Mouse (Mus musculus): ENCODE measurements around the gene Hgd. TPM values are rescaled to one million over a fixed set of nuclear protein-coding genes. Genes with fewer than 3 reads are reported as not detected.

Gene Hgd
- polyA plus RNA-seq, 1 experiment from 2014 or later = 51.7 TPM

DNA sequence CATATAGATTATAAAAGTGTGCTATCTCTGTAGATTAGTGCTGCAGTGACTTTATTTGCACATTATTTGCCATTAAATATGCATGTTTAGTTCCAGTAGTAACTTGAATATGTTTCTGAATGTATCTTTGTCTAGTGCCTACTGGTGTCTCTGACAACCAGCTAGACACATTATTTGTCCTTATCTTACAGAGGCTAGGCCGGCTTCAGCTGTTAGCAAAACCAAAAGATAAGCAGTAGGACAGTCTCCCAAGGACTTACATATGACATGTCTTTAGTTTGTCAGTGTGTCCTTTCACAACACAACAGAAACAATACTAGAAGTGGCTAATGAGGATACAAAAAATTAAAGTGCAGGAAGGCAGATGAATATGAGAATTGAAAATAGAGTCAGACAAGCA lies 14.8 kb upstream of the Hgd start:
- no peak overlapping the region for H3K9ac ChIP-seq (ENCODE audit: low read depth, low read length)
- H3K4me2 ChIP-seq (ENCODE audit: low read length) = no peak overlapping the region
- no peaks in the 10 kb centered on the region for H3K27me3 ChIP-seq (ENCODE audit: insufficient read depth, low read length)
- no peaks in the 10 kb centered on the region for H3K4me1 ChIP-seq (replicated peaks; ENCODE audit: insufficient read depth, low read length)
- no peaks in the 10 kb centered on the region for H3K9me3 ChIP-seq (replicated peaks; ENCODE audit: low read length)
- no peaks in the 10 kb centered on the region; the same call in 1 of the 2 replicates for H3K36me3 ChIP-seq (ENCODE audit: insufficient read depth, low read length)
- H3K27ac ChIP-seq = no peak overlapping the region
- H3K4me3 ChIP-seq (replicated peaks; ENCODE audit: low read depth, low read length) = no peak overlapping the region
- ATAC-seq (replicated peaks; ENCODE audit: low FRiP score, low read depth) = no peak
- WGBS = 95% methylated on average over 1 of the region's 1 CpGs
- no peak for TF ChIP-seq CTCF (IDR thresholded peaks at IDR 0.05; ENCODE audit: low read depth)
- DNase-seq (ENCODE audit: low spot score) = no peak

DNA sequence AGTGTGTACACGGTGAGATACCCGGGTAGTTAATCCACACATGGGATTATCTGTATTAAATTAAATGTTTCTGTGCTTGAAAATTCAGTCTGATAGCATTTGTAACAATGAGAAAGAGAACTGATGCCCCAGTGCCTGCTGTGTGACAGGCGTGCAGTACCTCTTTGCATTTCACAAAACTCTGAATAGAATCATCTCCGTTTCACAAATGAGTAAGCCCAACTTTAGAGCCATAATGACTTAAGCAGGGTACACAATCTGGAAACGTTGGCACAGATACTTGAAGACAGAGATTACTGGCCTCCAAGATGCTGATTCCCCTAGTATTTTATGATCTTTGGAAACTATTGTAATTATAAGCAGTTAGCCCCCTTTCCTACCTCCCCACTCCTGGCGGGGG lies 13.8 kb upstream of the Hgd start:
- no peaks in the 10 kb centered on the region; the same call in 1 of the 2 replicates for H3K36me3 ChIP-seq (ENCODE audit: insufficient read depth, low read length)
- H3K9ac ChIP-seq (ENCODE audit: low read depth, low read length) = no peak overlapping the region
- TF ChIP-seq CTCF (IDR thresholded peaks at IDR 0.05; ENCODE audit: low read depth) = no peak
- ATAC-seq (replicated peaks; ENCODE audit: low FRiP score, low read depth) (no peak), DNase-seq (ENCODE audit: low spot score) (no peak)
- no peak overlapping the region for H3K4me3 ChIP-seq (replicated peaks; ENCODE audit: low read depth, low read length)
- H3K4me1 ChIP-seq (replicated peaks; ENCODE audit: insufficient read depth, low read length) = no peaks in the 10 kb centered on the region
- no peak overlapping the region for H3K4me2 ChIP-seq (ENCODE audit: low read length)
- 88% methylated on average over 6 of the region's 6 CpGs for WGBS
- no peak overlapping the region for H3K27ac ChIP-seq
- no peaks in the 10 kb centered on the region for H3K27me3 ChIP-seq (ENCODE audit: insufficient read depth, low read length)
- H3K9me3 ChIP-seq (replicated peaks; ENCODE audit: low read length) = no peaks in the 10 kb centered on the region

DNA sequence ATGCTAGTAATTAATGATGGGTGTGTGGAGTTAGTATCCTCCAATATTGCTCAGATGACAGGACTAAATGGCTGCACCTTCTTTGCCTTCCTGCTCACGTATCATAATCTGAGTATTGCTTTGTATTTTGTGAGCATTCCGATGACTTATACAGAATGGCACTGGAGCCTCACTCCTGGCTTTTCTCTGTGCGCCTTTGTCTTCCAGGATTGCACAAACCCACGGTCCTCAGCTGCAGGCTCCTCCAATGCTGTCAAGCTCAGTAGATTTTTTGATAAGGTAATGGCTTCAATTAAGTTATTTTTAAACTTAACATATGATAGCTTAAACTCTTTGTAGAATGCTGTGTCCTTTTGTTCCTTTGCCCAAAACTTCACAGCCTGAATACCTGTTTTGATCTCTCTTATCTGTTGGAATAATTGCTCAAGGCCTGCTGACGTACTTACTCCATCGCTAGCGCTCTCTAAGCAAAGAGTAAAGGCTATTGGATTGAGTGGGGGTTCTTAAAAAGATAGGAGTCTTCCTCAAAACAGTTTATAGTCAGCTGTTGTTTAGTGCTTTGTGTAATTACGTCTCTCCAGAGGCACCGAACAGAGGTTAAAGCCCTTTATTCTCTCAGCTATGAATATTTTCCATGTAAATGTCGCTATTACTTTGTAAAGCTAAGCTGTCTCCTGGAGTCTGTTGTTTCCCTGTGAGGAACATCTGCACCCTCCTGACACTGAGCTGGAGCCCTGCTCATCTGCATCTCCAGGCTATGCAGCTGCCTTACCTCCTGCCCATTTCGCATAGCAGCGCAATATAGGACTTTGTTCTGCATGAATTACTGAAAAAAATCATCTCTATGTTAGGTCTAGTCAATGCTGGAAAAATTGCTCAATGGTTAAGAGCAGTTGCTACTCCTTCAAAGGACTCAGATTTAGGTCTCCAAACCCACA lies 12.6 kb upstream of the Hgd start:
- Histone ChIP-seq H3K9ac (ENCODE audit: low read depth, low read length) (no peak overlapping the region), H3K27ac (no peak overlapping the region), H3K9me3 (replicated peaks; ENCODE audit: low read length) (no peaks in the 10 kb centered on the region), H3K4me1 (replicated peaks; ENCODE audit: insufficient read depth, low read length) (no peaks in the 10 kb centered on the region), H3K4me2 (ENCODE audit: low read length) (no peak overlapping the region), H3K27me3 (ENCODE audit: insufficient read depth, low read length) (no peaks in the 10 kb centered on the region), H3K4me3 (replicated peaks; ENCODE audit: low read depth, low read length) (no peak overlapping the region), H3K36me3 (ENCODE audit: insufficient read depth, low read length) (peaks cover 2% of the 10 kb centered on the region; the same call in 1 of the 2 replicates)
- no peak for ATAC-seq (replicated peaks; ENCODE audit: low FRiP score, low read depth)
- no peak for TF ChIP-seq CTCF (IDR thresholded peaks at IDR 0.05; ENCODE audit: low read depth)
- DNase-seq (ENCODE audit: low spot score) = no peak
- 89% methylated on average over 12 of the region's 12 CpGs for WGBS

DNA sequence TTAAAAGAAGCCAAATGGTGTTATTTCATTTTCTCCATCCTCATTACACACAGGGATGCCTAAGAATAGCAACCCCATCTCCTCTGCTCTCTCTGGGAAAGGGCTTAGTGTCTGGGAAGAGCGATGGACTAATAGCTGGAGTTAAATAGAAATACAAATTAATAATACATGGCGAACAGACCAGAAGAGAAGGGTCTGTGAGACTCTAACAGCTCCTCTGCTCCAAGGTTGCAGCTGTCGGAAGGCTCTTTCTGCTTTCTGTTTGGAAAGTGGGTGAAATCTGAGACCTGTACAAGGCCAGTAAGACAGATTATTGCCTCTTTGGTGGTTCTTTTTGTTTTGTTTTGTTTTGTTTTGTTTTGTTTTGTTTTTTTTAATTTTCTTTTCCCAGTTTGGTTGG lies 8.4 kb upstream of the Hgd start:
- WGBS = 63% methylated on average over 3 of the region's 3 CpGs
- H3K9me3 ChIP-seq (replicated peaks; ENCODE audit: low read length) = no peaks in the 10 kb centered on the region
- no peaks in the 10 kb centered on the region for H3K4me1 ChIP-seq (replicated peaks; ENCODE audit: insufficient read depth, low read length)
- no peak overlapping the region for H3K27ac ChIP-seq
- H3K9ac ChIP-seq (ENCODE audit: low read depth, low read length) = no peak overlapping the region
- no peak for DNase-seq (ENCODE audit: low spot score)
- H3K4me2 ChIP-seq (ENCODE audit: low read length) = no peak overlapping the region
- H3K36me3 ChIP-seq (ENCODE audit: insufficient read depth, low read length) = peaks cover 2% of the 10 kb centered on the region; the same call in 1 of the 2 replicates
- no peaks in the 10 kb centered on the region for H3K27me3 ChIP-seq (ENCODE audit: insufficient read depth, low read length)
- no peak overlapping the region for H3K4me3 ChIP-seq (replicated peaks; ENCODE audit: low read depth, low read length)
- ATAC-seq (replicated peaks; ENCODE audit: low FRiP score, low read depth) = no peak
- no peak for TF ChIP-seq CTCF (IDR thresholded peaks at IDR 0.05; ENCODE audit: low read depth)

DNA sequence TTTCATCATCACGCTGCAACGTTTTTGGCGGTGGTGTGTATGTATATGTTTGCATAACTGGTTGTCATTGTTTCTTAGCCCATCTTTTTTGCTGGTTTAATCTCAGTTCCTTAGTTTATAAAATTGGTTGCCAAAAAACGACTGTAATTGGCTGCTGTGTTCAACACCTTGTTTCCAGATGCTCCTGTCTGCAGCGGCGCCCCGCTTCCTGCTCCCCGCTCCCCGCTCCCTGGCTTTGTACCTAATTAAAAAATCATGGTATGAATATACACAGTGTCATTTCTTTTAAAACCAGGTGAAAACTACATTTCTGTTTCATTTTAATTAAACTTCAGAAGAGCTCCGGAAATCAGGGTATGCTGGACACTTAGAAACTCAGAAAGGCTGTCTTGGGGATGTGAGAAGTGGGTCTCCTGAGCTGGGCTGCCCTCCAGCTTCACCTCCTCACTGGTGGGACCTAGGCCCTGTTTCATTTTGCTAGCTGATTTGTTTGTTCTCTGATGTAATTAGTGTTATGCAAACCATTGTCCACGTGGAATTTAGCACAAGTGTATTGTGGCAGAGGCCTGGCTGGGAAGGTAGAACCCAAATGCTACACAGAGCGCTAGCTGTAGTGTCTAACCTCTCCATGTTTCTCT lies 7.7 kb upstream of the Hgd start:
- Histone ChIP-seq H3K36me3 (ENCODE audit: insufficient read depth, low read length) (peaks cover 2% of the 10 kb centered on the region; the same call in 1 of the 2 replicates), H3K9me3 (replicated peaks; ENCODE audit: low read length) (no peaks in the 10 kb centered on the region), H3K9ac (ENCODE audit: low read depth, low read length) (no peak overlapping the region), H3K27ac (no peak overlapping the region), H3K4me1 (replicated peaks; ENCODE audit: insufficient read depth, low read length) (no peaks in the 10 kb centered on the region), H3K4me3 (replicated peaks; ENCODE audit: low read depth, low read length) (no peak overlapping the region), H3K27me3 (ENCODE audit: insufficient read depth, low read length) (no peaks in the 10 kb centered on the region), H3K4me2 (ENCODE audit: low read length) (no peak overlapping the region)
- no peak for ATAC-seq (replicated peaks; ENCODE audit: low FRiP score, low read depth)
- TF ChIP-seq CTCF (IDR thresholded peaks at IDR 0.05; ENCODE audit: low read depth) = no peak
- 92% methylated on average over 12 of the region's 12 CpGs for WGBS
- DNase-seq (ENCODE audit: low spot score) = no peak

DNA sequence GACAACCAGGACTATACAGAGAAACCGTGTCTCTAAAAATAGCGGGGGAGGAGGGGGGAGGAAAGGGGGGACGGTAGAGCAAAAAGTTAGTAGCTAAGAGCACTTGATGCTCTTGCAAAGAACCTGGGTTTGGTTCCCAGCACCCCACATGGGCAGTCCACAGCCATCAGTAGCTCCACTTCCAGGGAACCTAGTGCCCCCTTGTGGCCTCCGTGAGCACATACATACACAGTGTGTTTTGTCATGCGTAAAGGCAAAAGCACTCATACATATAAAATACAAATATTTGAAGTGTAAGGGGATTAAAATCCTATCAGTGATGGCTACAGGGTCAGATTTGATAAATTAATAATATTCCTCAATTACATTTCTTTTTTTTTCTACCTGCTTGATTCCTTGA lies 6.9 kb upstream of the Hgd start:
- Histone ChIP-seq H3K36me3 (ENCODE audit: insufficient read depth, low read length) (peaks cover 2% of the 10 kb centered on the region; the same call in 1 of the 2 replicates), H3K4me3 (replicated peaks; ENCODE audit: low read depth, low read length) (no peak overlapping the region), H3K9ac (ENCODE audit: low read depth, low read length) (no peak overlapping the region), H3K27me3 (ENCODE audit: insufficient read depth, low read length) (no peaks in the 10 kb centered on the region), H3K4me1 (replicated peaks; ENCODE audit: insufficient read depth, low read length) (no peaks in the 10 kb centered on the region), H3K27ac (no peak overlapping the region), H3K4me2 (ENCODE audit: low read length) (no peak overlapping the region), H3K9me3 (replicated peaks; ENCODE audit: low read length) (no peaks in the 10 kb centered on the region)
- WGBS = 96% methylated on average over 5 of the region's 5 CpGs
- no peak for ATAC-seq (replicated peaks; ENCODE audit: low FRiP score, low read depth)
- TF ChIP-seq CTCF (IDR thresholded peaks at IDR 0.05; ENCODE audit: low read depth) = no peak; the same call in 1 of the 2 replicates
- no peak for DNase-seq (ENCODE audit: low spot score)

Measured in kidney, postnatal 0 days (tissue).